Mouse (Mus musculus) MEL (cell line): ENCODE measurements at regions not wholly inside any gene's neighbourhood (a gene's known extent, or its start where the extent isn't known, plus 50 kb on each side); places are given as distances from the start of the nearest gene placed in this dataset.
"Not testable (repeated sequence)": the region's sequence is repeated elsewhere in the genome, so short reads cannot be mapped to it uniquely, and the experiment has no call there.

ENCODE experiments used
- DNase-seq: peaks from one replicate; pipeline ENCODE4 v3.0.0; 2011; ENCODE audit warnings: low read depth, low spot score
- H3K27ac ChIP-seq: 2 replicates; pipeline ENCODE4 v1.5.1; 2012; ENCODE audit warnings: low read depth, mild to moderate bottlenecking, control low read depth, low read length, moderate library complexity; ENCODE audit not compliant: control insufficient read depth
- H3K27me3 ChIP-seq, 2 experiments: fragments of 150-350 bp in 1 of 2; sonication (generic) in 1 of 2; 2 replicates each; pipeline ENCODE4 v1.6.1; 2012; ENCODE audit warnings: low read length in 2 of 2, mild to moderate bottlenecking in 2 of 2, improper control_type of control experiment in 1 of 2, moderate library complexity in 1 of 2; ENCODE audit not compliant: insufficient read depth in 2 of 2, control insufficient read depth in 1 of 2
- H3K36me3 ChIP-seq, 2 experiments: 2 replicates each; pipeline ENCODE4 v1.6.1; 2012 to 2014; ENCODE audit warnings: low read length in 2 of 2, improper control_type of control experiment in 1 of 2, inconsistent platforms in 1 of 2, mild to moderate bottlenecking in 1 of 2; ENCODE audit not compliant: insufficient read depth in 2 of 2, control insufficient read depth in 1 of 2
- H3K4me1 ChIP-seq, 2 experiments: fragments of 150-350 bp in 1 of 2; sonication (generic) in 1 of 2; 2 replicates each; pipeline ENCODE4 v1.6.1; 2012; ENCODE audit warnings: low read length in 2 of 2, improper control_type of control experiment in 1 of 2, mild to moderate bottlenecking in 1 of 2; ENCODE audit not compliant: insufficient read depth in 2 of 2, control insufficient read depth in 1 of 2
- H3K4me3 ChIP-seq, 2 experiments: fragments of 150-350 bp in 1 of 2; sonication (generic) in 1 of 2; 2 replicates each; pipeline ENCODE4 v1.5.1; 2012; ENCODE audit warnings: low read depth in 2 of 2, low read length in 2 of 2, mild to moderate bottlenecking in 2 of 2, moderate library complexity in 2 of 2, control low read depth in 1 of 2, improper control_type of control experiment in 1 of 2; ENCODE audit not compliant: control insufficient read depth in 1 of 2, insufficient read depth in 1 of 2
- H3K79me2 ChIP-seq: 2 replicates; pipeline ENCODE4 v1.6.1; 2012; ENCODE audit warnings: mild to moderate bottlenecking, low read length, moderate library complexity; ENCODE audit not compliant: control insufficient read depth, poor library complexity, insufficient read depth
- H3K9ac ChIP-seq: 2 replicates; pipeline ENCODE4 v1.6.1; 2012; ENCODE audit warnings: low read depth, mild to moderate bottlenecking, control low read depth, low read length, moderate library complexity; ENCODE audit not compliant: control insufficient read depth, poor library complexity, severe bottlenecking
- H3K9me3 ChIP-seq: fragments of 150-350 bp; sonication (generic); replicated peaks from 2 replicates; pipeline ENCODE4 v1.6.1; 2012; ENCODE audit warnings: mild to moderate bottlenecking, low read length, improper control_type of control experiment, moderate library complexity; ENCODE audit not compliant: insufficient read depth
- BHLHE40 ChIP-seq: IDR thresholded peaks from 2 replicates; pipeline ENCODE4 v1.6.1; 2012; ENCODE audit warnings: low read depth, mild to moderate bottlenecking, inconsistent platforms, low read length, improper control_type of control experiment, borderline replicate concordance
- CHD1 ChIP-seq: IDR thresholded peaks from 2 replicates; pipeline ENCODE4 v1.6.1; 2012; ENCODE audit warnings: low read depth, mild to moderate bottlenecking, inconsistent platforms, low read length, improper control_type of control experiment
- CHD2 ChIP-seq: IDR thresholded peaks from 2 replicates; pipeline ENCODE4 v1.6.1; 2011; ENCODE audit warnings: low read length, improper control_type of control experiment
- CTCF ChIP-seq, 3 experiments: IDR thresholded peaks in 2 of 3; conservative IDR thresholded peaks in 1 of 3; 2 replicates each; pipeline ENCODE4 v1.5.1; 2011 to 2012; ENCODE audit warnings: low read length in 3 of 3, low read depth in 2 of 3, mild to moderate bottlenecking in 2 of 3, improper control_type of control experiment in 1 of 3, inconsistent platforms in 1 of 3, mixed read lengths in 1 of 3, moderate library complexity in 1 of 3; ENCODE audit not compliant: control insufficient read depth in 1 of 3, insufficient read depth in 1 of 3, poor library complexity in 1 of 3, severe bottlenecking in 1 of 3
- ELF1 ChIP-seq: IDR thresholded peaks from 2 replicates; pipeline ENCODE4 v1.6.1; 2014; ENCODE audit warnings: low read depth, mild to moderate bottlenecking, inconsistent platforms, low read length, improper control_type of control experiment, moderate library complexity
- EP300 ChIP-seq, 2 experiments: IDR thresholded peaks; 2 replicates each; pipeline ENCODE4 v1.6.1; 2011; ENCODE audit warnings: improper control_type of control experiment in 2 of 2, low read length in 2 of 2, low read depth in 1 of 2, mild to moderate bottlenecking in 1 of 2
- ETS1 ChIP-seq: IDR thresholded peaks from 2 replicates; pipeline ENCODE4 v1.6.1; 2012; ENCODE audit warnings: low read depth, mild to moderate bottlenecking, inconsistent platforms, low read length, improper control_type of control experiment, moderate library complexity
- HCFC1 ChIP-seq: IDR thresholded peaks from 2 replicates; pipeline ENCODE4 v1.6.1; 2012; ENCODE audit warnings: low read depth, mild to moderate bottlenecking, inconsistent platforms, low read length, improper control_type of control experiment, moderate library complexity
- JUND ChIP-seq: IDR thresholded peaks from 2 replicates; pipeline ENCODE4 v1.6.1; 2011; ENCODE audit warnings: low read depth, mild to moderate bottlenecking, improper control_type of control experiment, low read length
- KAT2A ChIP-seq: conservative IDR thresholded peaks from 2 replicates; pipeline ENCODE4 v1.6.1; 2012; ENCODE audit warnings: low read depth, low read length, improper control_type of control experiment, inconsistent platforms
- MAFK ChIP-seq: IDR thresholded peaks from 2 replicates; pipeline ENCODE4 v1.6.1; 2011; ENCODE audit warnings: low read depth, mild to moderate bottlenecking, low read length, improper control_type of control experiment, borderline replicate concordance
- MXI1 ChIP-seq: IDR thresholded peaks from 2 replicates; pipeline ENCODE4 v1.6.1; 2011; ENCODE audit warnings: mild to moderate bottlenecking, low read depth, low read length, improper control_type of control experiment
- NRF1 ChIP-seq: IDR thresholded peaks from 2 replicates; pipeline ENCODE4 v1.6.1; 2014; ENCODE audit warnings: low read depth, mild to moderate bottlenecking, inconsistent platforms, low read length, improper control_type of control experiment, moderate library complexity; ENCODE audit not compliant: poor library complexity, insufficient read depth, severe bottlenecking
- RCOR1 ChIP-seq: IDR thresholded peaks from 2 replicates; pipeline ENCODE4 v1.6.1; 2012; ENCODE audit warnings: low read depth, mild to moderate bottlenecking, inconsistent platforms, low read length, improper control_type of control experiment
- UBTF ChIP-seq: IDR thresholded peaks from 2 replicates; pipeline ENCODE4 v1.6.1; 2012; ENCODE audit warnings: low read depth, mild to moderate bottlenecking, inconsistent platforms, low read length, improper control_type of control experiment, moderate library complexity, borderline replicate concordance; ENCODE audit not compliant: insufficient read depth
- ZKSCAN1 ChIP-seq: IDR thresholded peaks from 2 replicates; pipeline ENCODE4 v1.6.1; 2012; ENCODE audit warnings: low read depth, mild to moderate bottlenecking, inconsistent platforms, low read length, improper control_type of control experiment, moderate library complexity
- ZNF384 ChIP-seq: IDR thresholded peaks from 2 replicates; pipeline ENCODE4 v1.6.1; 2012; ENCODE audit warnings: low read depth, mild to moderate bottlenecking, inconsistent platforms, low read length, improper control_type of control experiment

DNA sequence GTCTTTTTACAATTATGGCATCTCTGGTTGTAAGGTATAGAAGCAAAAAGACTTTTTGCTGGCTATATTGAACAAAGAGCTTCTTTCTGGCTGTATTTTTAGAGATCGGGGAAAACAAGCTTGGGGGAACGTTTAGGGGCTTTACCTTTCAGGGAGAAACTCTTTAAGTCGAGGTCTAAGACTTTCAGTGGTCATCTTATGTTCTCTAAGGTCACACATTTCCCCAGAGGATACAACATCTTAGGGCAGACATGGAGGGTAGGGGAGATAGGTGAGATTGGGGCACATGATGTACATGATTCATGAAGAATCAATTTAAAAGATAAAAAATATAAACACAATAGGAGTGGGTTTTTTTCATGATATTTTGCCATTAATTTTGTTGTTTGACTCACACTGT is 870.2 kb upstream of the Foxg1 start:
- TF ChIP-seq JUND (no peak), ETS1 (no peak), CHD1 (no peak), MAFK (no peak), ZKSCAN1 (no peak), EP300 (IDR thresholded peaks at IDR 0.05; ENCODE audit: low read depth in 1 of 2, low read length in 2 of 2) (no peak), CTCF (IDR thresholded peaks at IDR 0.05 in 2 of 3, conservative IDR thresholded peaks at IDR 0.05 in 1 of 3; ENCODE audit: control insufficient read depth in 1 of 3, insufficient read depth in 1 of 3, low read depth in 2 of 3, low read length in 3 of 3, poor library complexity in 1 of 3, severe bottlenecking in 1 of 3) (no peak), CHD2 (no peak), ZNF384 (no peak), NRF1 (no peak), HCFC1 (no peak), MXI1 (no peak), RCOR1 (no peak)
- Histone ChIP-seq H3K27ac (no peak overlapping the region), H3K4me1 (peaks cover 0 to 4% of the 10 kb centered on the region in 2 experiments; a peak in 1 of 4 replicates), H3K4me3 (no peak overlapping the region), H3K9me3 (no peaks in the 10 kb centered on the region), H3K9ac (no peak overlapping the region), H3K27me3 (no peaks in the 10 kb centered on the region), H3K36me3 (no peaks in the 10 kb centered on the region; a peak in 1 of 4 replicates), H3K79me2 (no peaks in the 10 kb centered on the region)
- no peak for DNase-seq

DNA sequence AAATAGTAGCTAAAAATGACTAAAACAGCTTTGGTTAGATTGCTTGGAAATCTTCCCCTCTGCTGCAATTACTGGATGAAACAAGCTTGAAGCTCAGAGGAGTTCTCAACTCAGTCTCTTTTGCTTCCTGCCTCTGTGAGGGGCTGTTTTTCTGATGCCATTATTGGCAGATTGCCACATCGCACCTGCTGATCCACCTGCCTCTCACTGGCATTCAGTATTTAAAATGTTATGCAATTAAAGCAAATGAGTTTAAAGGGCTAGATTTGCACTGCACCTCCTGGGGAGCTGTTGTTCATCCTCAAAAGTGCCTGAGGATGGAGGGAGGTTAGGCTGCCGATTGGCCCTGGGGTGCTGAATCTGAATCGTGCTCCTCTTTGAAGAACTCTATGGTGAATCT is 860.5 kb upstream of the Foxg1 start:
- no peaks in the 10 kb centered on the region for H3K36me3 ChIP-seq
- no peak for TF ChIP-seq KAT2A
- TF ChIP-seq MXI1: no peak
- TF ChIP-seq BHLHE40: no peak
- no peak for TF ChIP-seq ZNF384
- no peak for TF ChIP-seq ELF1
- no peak for TF ChIP-seq RCOR1
- no peak for TF ChIP-seq UBTF
- no peak for TF ChIP-seq NRF1
- no peak for DNase-seq
- no peaks in the 10 kb centered on the region for H3K79me2 ChIP-seq
- no peak overlapping the region for H3K9ac ChIP-seq
- H3K27me3 ChIP-seq: no peaks in the 10 kb centered on the region
- no peak overlapping the region for H3K4me3 ChIP-seq
- no peak overlapping the region for H3K27ac ChIP-seq
- H3K4me1 ChIP-seq: no peaks in the 10 kb centered on the region
- H3K9me3 ChIP-seq: no peaks in the 10 kb centered on the region

DNA sequence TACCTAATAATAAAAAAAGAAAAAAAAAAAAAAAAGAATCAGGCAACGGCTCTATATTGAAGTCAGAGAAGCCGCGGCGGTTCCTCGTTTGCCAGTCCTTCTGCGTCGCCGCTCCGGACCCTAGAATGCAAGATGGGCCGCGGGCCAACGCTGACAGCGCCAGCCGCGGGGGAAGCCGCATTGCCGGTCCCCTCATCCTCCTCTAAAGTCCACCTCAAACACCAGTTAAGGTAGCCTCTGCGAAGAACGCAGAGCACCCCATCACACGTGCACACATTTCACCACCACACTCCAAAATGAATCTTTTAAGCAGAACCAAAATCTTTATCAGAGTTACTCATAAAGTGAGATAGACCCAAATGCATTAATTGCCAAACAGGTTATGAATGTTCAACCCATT is 822.8 kb upstream of the Foxg1 start:
- H3K27me3 ChIP-seq, H3K4me3 ChIP-seq, H3K9ac ChIP-seq, DNase-seq, H3K4me1 ChIP-seq, H3K27ac ChIP-seq, H3K79me2 ChIP-seq, H3K36me3 ChIP-seq, H3K9me3 ChIP-seq: not testable (repeated sequence)
